Mouse (Mus musculus) kidney, adult 8-10 months (tissue): ENCODE measurements around the gene Gcdh.

ENCODE experiments used
- DNase-seq, 2 experiments: peaks; one replicate each; pipeline ENCODE4 v3.0.0; 2022

The Gcdh gene

DNA sequence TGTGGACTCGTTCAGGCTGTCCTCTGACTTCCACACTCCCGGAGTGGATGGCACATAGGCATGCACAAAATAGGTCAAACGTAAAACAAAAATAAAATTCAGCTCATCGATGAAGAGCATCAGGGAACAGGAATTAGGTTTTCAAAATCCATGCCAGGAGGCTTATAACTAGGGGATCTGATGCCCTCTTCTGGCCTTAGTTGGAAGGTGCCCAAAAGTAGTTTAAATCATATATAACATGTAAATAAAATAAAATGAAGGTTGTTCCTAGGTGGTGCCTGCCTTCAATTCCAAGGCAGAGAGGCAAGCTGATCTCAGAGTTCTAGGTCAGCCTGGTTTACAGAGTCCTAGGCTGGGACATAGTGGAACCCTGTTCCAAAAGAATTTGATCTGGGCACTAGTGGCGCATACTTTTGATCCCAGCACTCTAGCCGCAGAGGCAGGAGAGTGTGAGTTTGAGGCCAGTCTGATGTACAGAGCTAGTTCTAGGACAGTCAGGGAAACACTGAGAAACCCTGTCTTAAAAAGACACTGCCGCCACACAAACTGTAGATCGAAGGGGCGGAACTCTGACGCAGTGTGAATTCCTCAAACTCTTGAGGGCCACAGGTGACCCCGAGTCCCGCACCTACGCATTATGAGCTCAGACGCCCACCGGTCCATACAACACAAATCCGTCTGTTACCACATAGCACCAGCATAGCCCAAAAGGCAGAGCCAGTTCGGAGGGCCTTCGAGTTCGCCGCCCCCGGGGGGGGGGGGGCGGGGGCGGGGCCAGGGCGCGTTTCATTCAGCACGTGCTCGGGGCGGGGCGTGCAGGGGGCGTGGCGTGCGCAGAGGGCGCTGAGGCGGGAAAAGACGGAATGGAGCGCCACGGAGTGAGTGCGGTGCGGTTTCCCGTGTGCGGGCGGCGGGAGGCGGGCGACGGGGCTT is 22.1 kb downstream of the Gcdh start, which contains the start of gene Syce2:
Gene Syce2, plus strand, starts transcription at position 736 of the 933 bp plus-strand sequence.
- peak; percentile 69 to 81 for DNase-seq

DNA sequence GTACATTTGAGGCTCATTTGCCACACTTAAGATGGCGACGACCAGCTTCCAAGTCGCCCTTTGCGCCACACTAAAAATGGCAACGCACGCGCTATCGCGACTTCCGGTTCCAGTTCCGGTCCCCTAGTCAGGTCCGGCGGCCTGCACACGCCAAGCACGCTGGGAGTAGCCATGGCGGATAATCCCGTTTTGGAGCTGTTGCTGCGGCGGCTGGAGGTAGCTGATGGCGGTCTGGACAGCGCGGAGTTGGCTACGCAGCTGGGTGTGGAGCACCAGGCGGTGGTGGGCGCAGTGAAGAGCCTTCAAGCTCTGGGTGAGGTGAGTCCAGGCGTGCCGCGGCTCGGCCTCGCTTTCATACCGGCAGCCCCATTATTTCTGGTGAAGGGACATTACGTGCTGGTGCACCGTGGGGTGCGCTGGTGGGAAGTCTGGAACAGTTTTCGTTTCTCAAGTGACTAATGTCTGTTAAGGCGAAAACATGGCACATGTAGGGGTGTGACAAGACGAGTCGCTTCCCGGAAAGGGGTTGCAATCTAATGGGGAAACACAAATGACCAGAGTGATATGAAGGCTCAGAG is 36.8 kb downstream of the Gcdh start, which contains the start of gene Farsa:
Gene Farsa, plus strand, starts transcription at position 126 of the 578 bp plus-strand sequence.
- DNase-seq = peak; percentile 93 to 96

DNA sequence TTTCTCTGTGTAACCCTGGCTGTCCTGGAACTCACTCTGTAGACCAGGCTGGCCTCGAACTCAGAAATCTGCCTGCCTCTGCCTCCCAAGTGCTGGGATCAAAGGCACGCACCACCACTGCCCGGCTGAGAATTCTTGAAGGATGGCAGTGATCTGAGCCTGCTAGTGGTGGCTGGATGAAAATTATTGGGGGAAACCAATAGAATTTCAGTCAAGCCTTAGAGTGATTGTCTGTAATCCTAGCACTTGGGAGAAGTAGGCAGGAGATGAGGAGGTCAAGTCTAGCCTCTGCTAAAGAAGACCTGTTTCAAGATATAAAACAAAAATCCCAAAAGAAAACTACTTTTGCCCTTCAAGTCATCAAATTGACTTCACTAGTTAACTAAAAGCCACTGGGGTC is 37.3 kb downstream of the Gcdh start:
- no peak for DNase-seq

DNA sequence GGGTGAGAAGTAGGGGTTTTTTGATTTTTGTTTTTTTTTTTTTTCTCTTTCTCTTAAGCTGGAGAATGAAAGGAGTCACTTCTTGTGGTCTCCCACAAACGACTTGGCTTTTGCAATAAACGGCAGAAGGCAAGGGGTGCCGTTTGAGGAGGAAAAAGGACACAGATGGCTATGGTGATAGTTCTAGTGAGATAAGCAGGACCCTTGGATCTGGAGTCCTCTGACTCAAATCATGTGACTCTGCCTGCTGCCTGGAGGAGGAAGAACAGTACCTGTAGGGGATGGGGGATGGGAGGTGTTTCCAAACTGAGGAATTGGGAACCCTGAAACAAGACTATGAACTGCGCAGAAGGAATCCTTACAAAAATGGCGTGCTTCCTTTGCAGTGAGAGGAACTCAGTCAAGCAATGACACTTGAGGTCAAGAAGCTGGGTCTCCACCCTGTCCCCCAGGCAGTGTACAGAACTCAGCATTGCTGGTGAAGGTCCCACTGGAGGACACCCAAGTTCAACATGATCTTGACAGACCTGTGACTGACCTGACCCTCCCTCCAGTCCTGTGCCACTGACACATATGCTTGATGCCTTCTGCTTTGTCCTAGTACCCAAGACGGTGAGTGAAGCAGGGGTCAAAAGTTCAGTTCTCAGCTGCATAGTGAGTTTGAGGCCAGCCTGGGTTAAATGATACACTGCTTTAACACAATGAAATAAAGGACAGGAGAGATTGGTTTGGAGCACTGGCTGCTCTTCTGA is 45.9 kb downstream of the Gcdh start:
- no peak for DNase-seq

DNA sequence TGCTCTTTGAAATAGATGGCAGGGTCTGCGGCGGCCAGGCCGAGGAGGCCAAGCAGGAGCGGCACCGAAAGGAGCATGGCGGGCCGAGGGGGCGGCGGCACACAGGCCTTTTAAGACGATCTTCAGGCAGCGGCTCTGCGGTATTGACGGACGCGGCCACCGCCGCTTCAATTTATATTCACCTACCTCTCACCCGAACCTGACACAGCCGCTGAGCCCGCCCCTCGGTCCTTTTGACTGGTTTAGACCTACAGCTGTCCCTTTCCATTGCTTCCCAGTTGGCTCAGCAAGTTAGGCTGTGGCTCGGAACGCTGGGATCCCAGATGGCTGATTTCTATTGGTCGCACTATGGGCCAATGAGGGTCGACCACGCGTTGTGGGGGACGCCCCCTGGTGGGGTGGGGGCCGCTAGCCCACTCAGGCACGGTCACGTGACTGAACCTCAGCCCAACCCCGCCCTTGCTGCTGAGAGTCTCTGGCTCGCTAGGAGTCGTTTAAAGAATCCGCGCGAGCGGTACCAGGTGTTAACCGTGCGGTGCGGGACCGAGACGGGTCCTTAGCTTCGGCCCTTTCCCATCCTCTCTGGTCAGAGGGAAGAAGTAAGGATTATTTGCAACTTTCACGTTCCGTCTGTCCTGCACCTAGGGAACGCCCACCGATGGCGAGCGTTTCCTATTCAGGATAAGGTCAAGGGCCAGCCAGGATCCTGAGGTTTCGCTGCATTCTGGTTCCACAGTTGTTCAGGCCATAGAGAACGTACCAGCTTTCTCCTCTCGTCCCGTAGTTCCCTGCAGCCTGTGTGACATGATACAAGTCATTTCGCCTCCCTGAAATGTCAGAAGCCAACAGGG is 46.8 kb downstream of the Gcdh start, which contains the start of gene Calr:
Gene Calr, minus strand, starts transcription at position 213 of the 851 bp plus-strand sequence.
- peak; percentile 100 for DNase-seq

DNA sequence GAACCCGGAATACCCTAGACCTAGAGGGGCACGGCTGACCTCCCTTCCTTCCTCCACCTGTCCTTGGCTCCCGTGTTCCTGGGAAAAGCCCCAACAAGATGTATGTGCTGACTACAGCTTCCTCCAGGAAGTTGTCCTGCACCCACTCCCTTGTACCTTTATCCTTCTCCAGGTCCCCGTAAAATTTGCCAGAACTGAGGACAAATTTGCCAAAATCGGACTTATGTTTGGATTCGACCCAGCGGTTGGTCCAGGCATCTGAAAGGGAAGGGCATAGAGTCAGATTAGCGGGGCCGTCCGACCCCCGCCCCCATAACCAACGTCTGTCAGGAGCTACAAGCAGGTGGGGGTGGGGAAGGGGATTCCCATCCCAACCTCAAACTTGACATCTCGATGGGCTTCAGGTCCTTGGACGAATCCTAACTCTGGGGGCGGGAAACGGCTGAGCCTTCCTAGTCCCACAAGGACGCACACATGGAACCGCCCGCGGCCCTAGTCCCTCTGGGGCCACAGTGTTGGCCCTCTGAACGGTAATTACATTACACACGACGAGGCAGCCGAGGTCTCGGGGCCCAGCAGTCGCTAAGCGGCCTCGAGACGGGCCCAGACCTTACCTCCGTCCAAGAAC is 47.5 kb downstream of the Gcdh start:
- peak; percentile 32 to 35 for DNase-seq

DNA sequence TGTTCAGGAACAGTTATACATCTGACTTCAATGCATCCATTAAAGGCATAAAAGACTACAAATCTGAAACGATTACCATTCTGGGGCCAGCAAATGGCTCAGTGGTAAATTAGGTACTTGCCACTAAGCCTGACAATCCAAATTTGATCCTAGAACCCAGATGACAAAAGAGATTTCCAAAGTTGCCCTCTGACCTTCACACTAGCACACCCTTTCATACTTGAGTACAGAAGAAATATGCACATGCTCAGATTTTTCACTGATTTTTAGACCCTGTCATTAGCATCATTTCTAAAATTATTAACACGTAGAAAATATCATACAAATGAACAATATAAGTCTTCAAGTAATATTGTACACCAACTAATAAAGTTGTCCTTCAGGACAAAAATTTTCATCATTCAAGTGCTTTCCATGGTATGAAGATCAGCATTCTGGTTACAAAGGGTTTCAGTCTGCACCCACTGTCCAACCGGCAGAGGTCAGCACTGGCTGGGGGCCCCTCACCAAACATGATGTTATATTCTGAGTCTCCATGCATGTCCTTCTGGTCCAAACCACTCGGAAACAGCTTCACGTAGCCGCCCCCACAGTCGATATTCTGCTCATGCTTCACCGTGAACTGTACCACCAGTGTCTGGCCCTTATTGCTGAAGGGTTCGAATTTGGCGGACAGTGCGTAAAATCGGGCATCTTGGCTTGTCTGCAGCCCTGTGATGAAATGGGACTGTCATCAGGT is 48.2 kb downstream of the Gcdh start:
- DNase-seq = peak; percentile 38 to 44

DNA sequence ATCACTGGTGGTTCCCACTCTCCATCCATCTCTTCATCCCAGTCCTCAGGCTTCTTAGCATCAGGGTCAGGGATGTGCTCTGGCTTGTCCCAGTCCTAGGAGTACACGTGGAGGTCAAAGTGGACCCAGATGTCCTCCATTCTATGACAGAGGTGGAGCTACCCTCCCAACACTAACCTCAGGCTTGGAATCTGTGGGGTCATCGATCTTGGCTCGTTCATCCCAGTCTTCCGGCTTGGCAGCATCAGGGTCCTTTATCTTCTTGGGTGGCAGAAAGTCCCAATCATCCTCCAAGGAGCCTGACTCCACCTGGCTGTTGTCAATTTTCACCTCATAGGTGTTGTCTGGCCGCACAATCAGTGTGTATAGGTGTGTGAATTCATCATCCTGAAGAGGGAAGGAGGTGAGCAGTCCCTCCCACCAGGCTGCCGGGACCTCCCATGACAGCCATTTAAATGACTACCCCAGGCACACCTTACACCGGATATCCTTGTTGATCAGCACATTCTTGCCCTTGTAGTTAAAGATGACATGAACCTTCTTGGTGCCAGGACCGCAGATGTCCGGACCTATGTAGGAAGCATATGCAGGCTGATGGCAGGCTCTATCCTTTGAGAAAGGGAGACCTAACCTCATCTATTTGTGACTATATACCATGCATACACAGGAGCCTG is 49.2 kb downstream of the Gcdh start:
- DNase-seq = no peak

DNA sequence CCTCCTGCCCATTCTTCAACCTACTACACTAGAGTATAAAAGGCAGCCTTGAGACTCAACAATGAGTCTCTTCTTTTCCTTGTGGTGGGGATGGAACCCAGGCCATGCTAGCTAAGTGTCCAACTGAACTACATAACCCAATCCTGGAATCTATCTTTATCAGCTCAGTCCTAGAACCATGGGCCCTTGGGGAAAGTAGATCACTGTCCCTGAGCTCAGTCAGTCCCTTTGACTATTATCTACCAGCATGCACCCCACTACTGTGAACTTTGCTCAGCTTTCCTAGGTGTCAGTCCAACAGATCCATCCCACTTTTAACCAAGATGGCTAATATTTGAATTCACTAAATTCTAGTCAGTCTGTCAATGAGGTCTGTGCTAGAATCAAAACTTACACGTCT is 52.2 kb downstream of the Gcdh start:
- DNase-seq = no peak

DNA sequence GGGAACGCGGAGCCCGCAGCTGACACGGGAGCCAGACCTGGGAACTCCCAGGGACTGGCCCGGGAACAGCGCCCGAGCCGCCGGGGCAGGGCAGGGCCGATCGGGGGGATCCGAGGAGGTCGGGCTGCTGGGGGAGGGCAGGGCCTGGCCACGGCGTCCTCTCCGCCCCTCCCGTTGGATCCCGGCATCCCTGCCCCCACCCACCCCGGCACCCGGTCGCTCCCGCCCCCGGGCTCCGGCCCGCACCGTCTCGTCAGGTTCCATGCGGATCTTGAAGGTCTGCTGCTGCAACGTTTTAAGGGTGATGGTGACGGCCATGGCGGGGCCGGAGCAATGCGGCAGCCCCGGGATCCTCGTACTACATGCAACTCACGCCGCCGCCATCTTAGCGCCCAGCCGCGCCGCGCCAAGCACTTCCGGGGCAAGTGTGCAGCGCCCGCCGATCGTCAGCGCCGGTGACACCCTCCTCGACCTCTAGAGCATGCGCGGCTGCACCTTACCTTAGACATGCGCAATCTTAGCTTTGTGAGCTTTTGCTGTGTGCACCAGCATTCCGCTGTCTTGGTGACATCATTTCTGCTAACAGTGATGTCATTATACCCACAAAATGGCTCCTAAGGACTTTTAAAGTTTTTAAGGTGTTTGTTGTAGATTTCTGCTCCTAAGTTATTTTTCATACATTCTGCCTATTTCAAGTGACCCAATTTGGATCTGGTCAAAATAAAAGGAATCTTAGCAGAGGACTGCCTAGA is 53.3 kb downstream of the Gcdh start, which contains the start of gene Rad23a:
Gene Rad23a, minus strand, starts transcription at position 418 of the 752 bp plus-strand sequence.
- peak; percentile 91 to 93 for DNase-seq

DNA sequence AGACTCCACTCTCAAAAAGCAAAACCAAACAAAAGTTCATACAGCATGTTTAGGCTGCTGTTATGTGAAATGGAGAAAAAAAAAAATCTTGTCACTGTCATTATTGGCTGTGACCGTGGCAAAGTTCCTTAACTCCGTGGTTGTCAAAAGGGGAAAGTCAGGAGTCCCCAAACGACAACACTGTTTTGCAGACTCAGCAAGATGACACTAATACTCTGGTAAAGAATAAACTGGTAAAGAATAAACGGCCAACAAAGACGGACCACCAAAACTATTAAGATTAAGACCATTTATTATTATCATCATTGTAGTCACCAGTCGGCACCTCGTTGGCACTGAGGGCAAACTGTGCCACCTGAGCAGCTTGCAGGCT is 53.9 kb downstream of the Gcdh start:
- no peak for DNase-seq

DNA sequence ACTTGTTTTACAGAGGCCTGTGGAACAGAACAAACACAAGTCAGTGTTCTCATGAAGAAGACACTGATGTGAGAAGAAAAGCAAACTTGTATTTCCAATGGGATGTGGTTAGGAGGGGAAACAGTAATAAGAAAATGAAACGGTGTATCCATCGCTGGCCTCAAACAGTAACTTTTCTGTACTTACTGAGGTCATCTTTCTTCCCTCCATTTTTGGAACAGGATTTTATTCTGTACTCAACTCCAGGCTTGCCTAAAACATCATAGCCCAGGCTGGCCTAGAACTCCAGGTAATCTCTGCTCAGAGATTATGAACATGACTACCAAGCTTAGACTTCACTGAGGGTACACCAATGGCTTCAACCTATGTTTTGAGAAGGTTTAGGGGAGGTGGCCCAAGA is 54.3 kb downstream of the Gcdh start:
- no peak for DNase-seq

DNA sequence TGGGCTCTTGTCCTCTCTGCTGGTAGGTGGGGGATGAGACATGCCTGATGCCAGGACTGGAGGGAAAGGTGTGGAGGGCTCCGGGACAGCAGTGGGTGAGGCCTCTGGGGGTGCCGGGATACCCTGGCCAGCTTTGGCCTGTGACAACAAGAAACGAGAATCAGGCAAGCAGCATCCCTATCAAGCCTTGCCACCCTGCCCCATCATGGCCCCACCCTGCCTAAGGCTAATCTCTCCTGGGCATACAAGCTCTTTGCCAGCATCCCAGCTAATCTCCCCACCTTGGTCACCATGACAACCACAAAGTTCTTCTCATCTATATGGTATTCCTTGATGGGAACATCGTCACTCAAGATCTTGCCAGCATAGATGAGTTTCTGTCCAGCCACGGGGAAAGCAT is 55.2 kb downstream of the Gcdh start:
- DNase-seq = no peak

DNA sequence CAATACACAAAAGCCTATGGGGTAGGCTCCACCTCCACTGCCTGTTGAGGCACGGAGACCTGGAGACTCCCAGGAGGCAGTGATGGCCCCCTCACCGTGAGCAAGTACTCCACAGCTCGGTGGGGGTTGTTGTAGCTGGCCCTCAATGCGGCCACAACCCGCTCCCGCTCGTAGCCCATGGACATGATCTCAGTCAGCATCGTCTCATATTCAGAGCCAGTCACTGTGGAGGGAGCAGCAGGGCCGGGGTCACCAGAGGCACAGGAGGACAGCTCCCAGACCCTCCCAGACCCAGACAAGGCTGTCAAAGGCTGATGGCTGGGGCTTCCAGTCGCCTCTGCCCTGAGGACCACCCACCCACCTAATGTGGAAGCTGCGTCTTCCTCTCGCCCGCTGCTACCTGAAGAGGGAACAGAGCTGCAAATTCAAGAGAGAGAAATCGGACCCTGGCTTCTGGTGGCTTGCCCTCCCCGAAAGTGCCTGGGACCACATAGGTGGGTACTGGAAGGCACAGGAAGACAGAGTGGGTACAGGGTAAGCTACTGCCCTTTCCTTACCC is 55.7 kb downstream of the Gcdh start:
- no peak for DNase-seq

DNA sequence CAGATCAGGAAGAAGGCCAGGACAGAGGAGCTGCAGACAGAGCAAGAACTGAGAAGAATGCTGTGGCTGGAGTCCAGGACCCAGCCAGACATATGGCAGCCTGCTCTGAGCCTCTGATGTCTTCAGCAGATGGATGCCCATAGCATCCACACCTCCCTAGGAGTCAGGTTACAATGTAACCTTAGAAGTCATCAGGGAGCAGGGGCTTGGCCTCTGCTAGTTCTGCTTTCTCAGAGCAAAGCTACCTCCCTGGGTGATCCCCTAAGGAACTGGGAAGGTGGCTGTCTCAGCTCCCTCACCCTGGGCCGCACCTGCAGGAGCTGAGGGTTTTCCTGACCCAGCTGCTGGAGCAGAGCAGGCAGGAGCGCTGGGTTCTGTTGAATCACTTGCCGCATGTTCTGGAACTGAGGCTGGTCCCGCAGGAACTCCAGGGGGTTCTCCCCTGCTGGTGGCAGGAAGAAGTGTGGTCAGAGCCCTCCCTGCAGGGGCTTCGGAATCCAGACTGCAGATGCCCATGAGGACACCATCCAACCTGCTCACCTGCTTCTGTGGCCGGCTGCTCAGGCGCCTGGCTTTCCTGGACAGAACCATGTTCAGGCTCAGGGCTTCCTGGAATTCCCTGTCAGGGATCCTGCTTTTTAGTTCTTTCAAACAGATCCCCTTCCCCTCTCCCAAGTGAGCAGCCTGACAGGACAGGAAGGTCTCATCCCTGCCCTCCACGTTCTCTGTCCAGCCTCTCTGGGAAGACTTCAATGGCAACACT is 56.4 kb downstream of the Gcdh start:
- DNase-seq = no peak
